8 mouse cellular contexts compared by ENCODE assay signal in the genomic region with DNA sequence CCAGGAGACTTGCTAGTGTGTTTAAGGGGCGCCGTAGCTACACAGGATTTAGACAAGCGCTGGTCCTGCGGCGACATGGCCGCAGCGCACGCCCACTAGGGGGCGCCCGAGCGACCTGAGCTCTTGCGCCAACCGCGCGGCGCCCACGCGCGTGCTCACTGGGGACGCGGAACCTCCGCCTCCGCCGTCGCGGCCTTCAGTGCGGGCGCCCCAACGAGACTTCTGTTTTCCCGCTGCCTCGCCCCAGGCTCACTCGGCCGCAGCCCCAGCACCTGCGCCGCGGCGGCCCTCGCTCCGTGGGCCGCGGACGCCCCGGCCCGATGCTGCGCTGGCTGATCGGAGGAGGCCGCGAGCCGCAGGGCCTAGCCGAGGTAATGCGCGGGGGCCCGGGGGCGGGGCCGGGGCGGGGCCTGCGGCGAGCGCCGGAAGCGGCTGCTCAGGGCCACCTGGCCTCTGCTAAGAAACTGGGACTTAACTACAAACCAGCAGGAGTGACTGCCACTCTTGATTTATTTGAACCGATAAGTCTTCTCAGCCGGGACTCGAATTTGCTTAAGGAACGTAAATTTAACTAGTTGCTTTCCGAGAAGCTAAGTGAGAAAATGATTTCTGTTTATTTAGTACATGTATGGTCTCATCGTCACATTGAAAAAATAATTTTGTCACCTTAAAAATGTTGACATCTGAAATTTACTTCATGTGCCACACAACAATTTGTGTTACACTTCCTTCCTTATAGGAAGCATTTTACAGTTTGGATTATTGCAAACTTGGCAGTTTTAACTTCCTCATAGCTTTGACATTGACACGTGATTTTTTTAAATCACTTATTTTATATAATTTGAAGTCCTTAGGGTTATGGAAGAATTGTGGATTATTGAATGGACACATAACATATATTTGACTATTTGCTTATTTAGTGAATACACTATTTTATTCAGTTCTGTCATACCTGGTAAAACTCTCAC. TPM values are rescaled to one million over a fixed set of nuclear protein-coding genes. Genes with fewer than 3 reads are reported as not detected.
DNase-seq lines count a peak whose midpoint lies in the region; ATAC-seq lines count a peak whose summit lies in the region.

TSS of gene Wdr41 (plus strand) at position 126 of the 968 bp plus-strand sequence.

- peak; percentile 96 for ATAC-seq in megakaryocyte progenitor cell, adult 5-6 weeks (replicated peaks; ENCODE audit: poor library complexity)

- DNase-seq in adipocyte (ENCODE audit: low spot score), result peak; percentile 89
- DNase-seq in embryo, embryonic 10 days (ENCODE audit: low spot score), result peak; percentile 93
- DNase-seq in gastrocnemius, postnatal 10 days, result peak; percentile 93
- peak; percentile 95 for DNase-seq in induced T-regulatory cell, adult 2 months (ENCODE audit: low read depth)
- peak; percentile 79 to 94 for DNase-seq in left cerebral cortex, adult 9 months (ENCODE audit: low spot score in 2 of 2)
- peak; percentile 92 for DNase-seq in right cerebral cortex, postnatal 14 days
- peak; percentile 82 to 88 for DNase-seq in urinary bladder, postnatal 36 days (ENCODE audit: low spot score in 2 of 2)

RNA-seq across cellular contexts. Expression of gene Wdr41, which starts in this region (rescaled TPM):
- 10 to 100 TPM; 15.0 TPM for total RNA-seq in gastrocnemius, postnatal 10 days (2021)
- total RNA-seq in megakaryocyte progenitor cell, adult 5-6 weeks (2015), result 27.7 and 29.0 TPM in 2 replicates
- 19.1 and 19.4 TPM in 2 replicates for total RNA-seq in megakaryocyte progenitor cell, adult 5-6 weeks (2017)

Comparison
In these comparisons a context has a peak if more than half of its experiments do, and no peak if none do; other contexts are left out.
1. Peak in every context shown above with its lines: DNase-seq and ATAC-seq.